Mouse (Mus musculus) C2C12 (cell line): ENCODE measurements at regions not wholly inside any gene's neighbourhood (a gene's known extent, or its start where the extent isn't known, plus 50 kb on each side); places are given as distances from the start of the nearest gene placed in this dataset.

Experiments used
- CEBPB ChIP-seq: IDR thresholded peaks from one replicate; pipeline ENCODE4 v1.6.1; 2011; ENCODE audit warnings: low read depth, mild to moderate bottlenecking, control low read depth, moderate library complexity
- CTCF ChIP-seq: IDR thresholded peaks from one replicate; pipeline ENCODE4 v1.5.1; 2011; ENCODE audit not compliant: control insufficient read depth, insufficient read depth, insufficient read length
- USF1 ChIP-seq: IDR thresholded peaks from one replicate; pipeline ENCODE4 v1.6.1; 2011; ENCODE audit warnings: low read depth, mild to moderate bottlenecking, control low read depth, moderate library complexity

DNA sequence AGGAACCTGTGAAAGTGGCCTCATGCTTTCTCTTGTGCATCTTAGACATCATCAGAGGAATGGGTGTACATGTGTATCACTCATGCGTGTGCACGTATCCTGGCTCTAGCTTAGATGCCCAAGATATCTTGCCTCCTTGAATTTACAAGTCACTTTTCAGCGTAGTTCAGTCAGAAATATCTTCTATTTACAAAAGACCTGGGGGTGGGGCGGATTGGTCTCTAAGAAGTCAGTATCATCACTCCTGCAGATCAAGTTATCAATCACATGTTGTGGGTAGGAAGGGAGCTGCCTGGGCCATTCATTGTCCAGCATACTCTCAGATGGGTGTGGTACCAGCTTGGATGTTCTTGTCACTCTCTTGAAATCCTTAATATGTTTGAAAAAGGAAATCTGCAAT lies 77.0 kb upstream of the Pcdh8 start:
- TF ChIP-seq CTCF (no peak), CEBPB (no peak), USF1 (no peak)
